Mouse (Mus musculus): Measurements from ENCODE around the gene Hist2h4. TPM values are rescaled to one million over a fixed set of nuclear protein-coding genes. Genes with fewer than 3 reads are reported as not detected.
"Not testable (repeated sequence)": the region's sequence is repeated elsewhere in the genome, so short reads cannot be mapped to it uniquely, and the experiment has no call there.

The Hist2h4 gene
- polyA plus RNA-seq, 1 experiment from 2014 or later = 13.3 TPM

DNA sequence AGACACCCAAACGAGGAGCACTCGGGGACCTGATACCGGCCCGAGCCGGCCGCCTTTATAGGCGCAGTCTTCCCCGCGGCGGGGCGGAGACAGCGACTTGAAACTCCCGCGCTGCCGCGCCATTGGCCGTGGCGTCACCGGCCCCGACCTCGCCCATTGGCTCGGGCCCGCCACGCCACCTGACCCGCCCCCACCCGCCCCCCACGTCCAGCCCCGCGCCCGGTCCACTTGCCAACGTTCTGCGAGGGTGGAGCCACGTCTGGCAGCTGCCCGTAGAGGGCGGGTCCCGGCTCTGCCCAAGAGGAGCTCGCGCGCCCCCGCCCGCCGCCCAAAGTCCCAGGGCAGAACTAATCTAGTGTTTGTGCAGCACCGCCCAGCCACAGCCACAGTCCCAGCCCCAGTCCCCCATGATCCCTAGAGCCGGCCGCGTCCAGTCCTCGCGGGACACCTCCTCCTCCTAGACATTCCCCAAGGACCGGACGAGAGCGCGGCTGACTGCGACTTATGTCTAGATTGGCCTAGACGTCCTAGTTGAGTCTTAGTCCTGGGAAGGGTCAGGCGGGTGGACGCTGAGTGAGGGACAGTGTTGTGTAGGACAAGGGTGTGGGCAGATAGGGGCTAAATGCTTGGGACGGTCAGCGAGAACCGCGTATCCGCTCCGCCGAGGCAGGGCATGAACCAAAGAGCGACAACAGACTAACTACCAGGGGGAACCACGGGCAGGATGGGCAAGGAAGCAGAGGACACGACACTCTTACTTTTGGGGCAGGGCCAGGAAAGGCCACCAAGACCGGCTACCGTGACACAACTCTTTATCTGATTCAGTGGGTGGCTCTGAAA is 23.9 kb downstream of the Hist2h4 start, which contains the start of gene Hist2h3c2:
Hist2h3c2 (minus strand) TSS at position 174 of the 840 bp plus-strand sequence.
- Histone ChIP-seq H3K27ac (replicated peaks) (peak within 1 kb of the TSS; percentile 79), H3K4me3 (peak within 1 kb of the TSS; percentile 47), H3K4me2 (replicated peaks) (peak within 1 kb of the TSS; percentile 57), H3K4me1 (peaks cover 23% of the 10 kb centered on the region), H3K9ac (replicated peaks) (peak within 1 kb of the TSS; percentile 60)
- WGBS = under 1% methylated on average over 11 of the region's 68 CpGs
- H3K9me3 ChIP-seq, H3K36me3 ChIP-seq, H3K27me3 ChIP-seq: not testable (repeated sequence)
- peak; percentile 95 for ATAC-seq (ENCODE audit: low FRiP score, low read depth)

DNA sequence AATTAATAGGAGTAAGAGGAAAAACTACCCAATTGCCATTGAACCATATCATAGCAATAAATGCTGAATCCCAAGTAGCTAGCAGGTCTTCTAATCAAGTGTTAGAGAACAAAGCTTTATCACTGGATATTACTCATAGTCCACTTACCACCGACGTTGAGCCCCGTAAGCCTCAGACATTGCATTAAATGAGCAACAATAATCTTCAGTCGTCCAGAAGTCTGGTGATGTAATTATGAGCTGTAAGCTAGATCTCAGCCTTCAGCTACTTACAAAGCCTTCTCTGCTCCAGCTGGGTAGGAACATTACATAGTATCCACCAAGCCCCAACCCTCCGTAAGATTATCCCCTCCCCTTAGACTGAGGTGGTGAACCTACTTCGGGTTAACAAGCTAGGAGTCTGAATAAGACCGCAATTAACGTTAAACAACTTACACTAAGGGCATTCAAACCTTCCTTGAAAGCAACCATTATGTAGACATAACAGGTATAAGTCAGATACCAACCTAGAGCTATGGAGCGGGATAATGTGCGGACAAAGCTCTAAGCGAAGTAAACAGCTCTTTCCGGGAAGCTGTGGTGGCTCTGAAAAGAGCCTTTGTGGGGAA is 25.1 kb downstream of the Hist2h4 start:
- Histone ChIP-seq H3K4me2 (replicated peaks) (peak overlapping the region; percentile 57), H3K4me1 (peaks cover 19% of the 10 kb centered on the region), H3K36me3 (no peaks in the 10 kb centered on the region), H3K9me3 (no peaks in the 10 kb centered on the region), H3K27me3 (no peaks in the 10 kb centered on the region), H3K4me3 (peak overlapping the region; percentile 47), H3K9ac (replicated peaks) (peak overlapping the region; percentile 60), H3K27ac (replicated peaks) (peak overlapping the region; percentile 72)
- ATAC-seq (ENCODE audit: low FRiP score, low read depth) = no peak
- under 1% methylated on average over 12 of the region's 12 CpGs for WGBS

DNA sequence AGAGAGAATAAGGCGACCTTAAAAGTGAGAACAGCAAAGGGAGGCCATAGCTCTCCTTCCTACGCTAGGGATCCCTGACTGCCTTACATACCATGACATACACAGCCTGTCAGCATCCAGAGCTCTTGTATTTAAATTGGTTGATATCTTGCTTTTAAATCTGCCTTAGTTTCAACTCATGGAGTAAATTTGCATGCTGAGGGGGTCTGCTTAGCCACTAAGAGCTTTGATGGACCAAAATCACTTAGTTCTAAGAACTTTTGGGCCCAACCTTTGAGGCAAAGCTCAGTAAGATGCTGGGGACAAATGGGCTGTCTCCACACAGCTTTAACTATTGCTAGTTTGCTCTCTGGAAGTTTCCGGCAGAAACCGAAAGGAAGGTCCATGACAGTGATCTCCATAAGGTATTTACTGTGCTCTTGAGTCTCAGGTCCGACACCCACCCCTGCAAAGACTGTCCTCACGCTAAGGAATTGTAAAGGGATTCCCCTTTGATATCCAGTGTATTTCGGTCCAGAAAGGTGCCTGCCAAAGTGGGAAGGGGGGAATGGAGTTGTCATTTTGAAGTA is 25.7 kb downstream of the Hist2h4 start:
- Histone ChIP-seq H3K9me3 (no peaks in the 10 kb centered on the region), H3K36me3 (no peaks in the 10 kb centered on the region), H3K27me3 (no peaks in the 10 kb centered on the region), H3K9ac (replicated peaks) (peak overlapping the region; percentile 60), H3K4me3 (peak overlapping the region; percentile 47), H3K4me1 (peaks cover 19% of the 10 kb centered on the region), H3K27ac (replicated peaks) (peak overlapping the region; percentile 72), H3K4me2 (replicated peaks) (peak overlapping the region; percentile 57)
- ATAC-seq (ENCODE audit: low FRiP score, low read depth) = no peak
- WGBS = 30% methylated on average over 7 of the region's 7 CpGs

DNA sequence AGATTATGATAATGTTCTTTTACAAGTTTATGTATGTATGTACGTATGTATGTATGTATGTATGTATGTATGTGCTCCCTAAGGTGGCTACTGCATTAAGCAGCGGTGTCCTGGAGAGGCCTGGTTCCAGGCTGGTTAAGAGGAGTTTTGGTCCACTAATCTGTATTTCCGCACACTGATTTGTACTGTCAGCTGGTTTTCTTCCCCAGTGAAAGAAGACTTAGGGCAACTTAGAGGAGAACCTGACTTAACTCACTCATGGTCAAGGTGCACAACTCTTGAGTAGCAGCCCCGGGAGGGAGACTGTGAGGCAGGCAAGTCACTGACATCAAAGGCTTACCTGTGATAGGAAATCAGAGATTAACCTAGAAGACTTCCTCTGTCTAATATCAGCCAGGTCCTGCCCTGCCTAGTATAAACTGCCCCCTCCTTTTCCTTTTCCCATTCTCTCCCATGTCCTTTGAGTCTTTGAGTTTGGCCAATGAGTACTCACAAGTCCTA is 26.2 kb downstream of the Hist2h4 start:
- no peak for ATAC-seq (ENCODE audit: low FRiP score, low read depth)
- peaks cover 19% of the 10 kb centered on the region for H3K4me1 ChIP-seq
- no peaks in the 10 kb centered on the region for H3K9me3 ChIP-seq
- H3K36me3 ChIP-seq = no peaks in the 10 kb centered on the region
- peak overlapping the region; percentile 60; the same call in 1 of the 2 replicates for H3K9ac ChIP-seq (replicated peaks)
- WGBS = 87% methylated on average over 4 of the region's 4 CpGs
- peak overlapping the region; percentile 72; the same call in 1 of the 2 replicates for H3K27ac ChIP-seq (replicated peaks)
- H3K4me2 ChIP-seq (replicated peaks) = peak overlapping the region; percentile 57
- peak overlapping the region; percentile 47 for H3K4me3 ChIP-seq
- no peaks in the 10 kb centered on the region for H3K27me3 ChIP-seq

DNA sequence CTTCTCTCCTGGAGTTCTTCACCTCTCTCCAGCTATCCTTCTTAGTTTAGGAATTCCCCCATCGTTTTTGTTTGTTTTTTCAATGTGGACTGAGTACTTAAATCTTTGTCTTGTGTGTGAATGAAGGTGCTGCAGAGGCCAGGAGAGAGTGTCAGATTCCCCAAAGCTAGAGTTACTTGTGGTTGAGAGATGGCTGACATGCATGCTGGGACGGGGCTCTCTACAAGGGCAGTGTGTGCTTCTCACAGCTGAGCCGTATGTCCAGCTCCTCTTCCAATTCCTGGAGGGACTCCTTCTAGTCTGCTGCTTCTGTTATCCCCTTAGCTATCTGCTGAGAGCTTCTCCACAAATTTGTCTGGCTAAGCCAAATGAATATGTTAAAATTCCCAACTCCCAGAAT is 27.3 kb downstream of the Hist2h4 start:
- Histone ChIP-seq H3K36me3 (no peaks in the 10 kb centered on the region), H3K4me1 (peaks cover 18% of the 10 kb centered on the region), H3K9me3 (no peaks in the 10 kb centered on the region), H3K27me3 (no peaks in the 10 kb centered on the region), H3K9ac (replicated peaks) (no peak overlapping the region), H3K4me3 (no peak overlapping the region), H3K4me2 (replicated peaks) (no peak overlapping the region), H3K27ac (replicated peaks) (no peak overlapping the region)
- no peak for ATAC-seq (ENCODE audit: low FRiP score, low read depth)
- 65% methylated on average over 3 of the region's 3 CpGs for WGBS

DNA sequence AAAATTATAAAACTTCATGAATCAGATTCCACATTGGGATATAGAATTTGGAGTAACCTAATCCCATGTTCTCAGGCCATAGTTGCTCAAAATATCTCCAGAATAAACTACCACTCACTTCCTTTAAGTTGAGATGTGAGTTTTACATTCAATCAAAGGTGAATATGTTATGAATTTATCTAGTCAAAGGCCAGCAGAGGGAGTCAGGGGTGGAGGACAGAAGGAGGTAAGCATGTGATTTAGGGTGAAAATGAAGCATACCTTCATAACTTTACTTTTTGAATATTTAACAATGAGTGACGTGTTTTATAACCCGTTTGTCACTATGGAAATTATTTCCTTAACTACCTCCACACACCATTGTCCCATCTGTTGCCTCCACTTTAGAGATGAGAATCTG is 28.2 kb downstream of the Hist2h4 start:
- no peak overlapping the region for H3K4me2 ChIP-seq (replicated peaks)
- H3K27me3 ChIP-seq = no peaks in the 10 kb centered on the region
- WGBS = 98% methylated on average over 2 of the region's 2 CpGs

DNA sequence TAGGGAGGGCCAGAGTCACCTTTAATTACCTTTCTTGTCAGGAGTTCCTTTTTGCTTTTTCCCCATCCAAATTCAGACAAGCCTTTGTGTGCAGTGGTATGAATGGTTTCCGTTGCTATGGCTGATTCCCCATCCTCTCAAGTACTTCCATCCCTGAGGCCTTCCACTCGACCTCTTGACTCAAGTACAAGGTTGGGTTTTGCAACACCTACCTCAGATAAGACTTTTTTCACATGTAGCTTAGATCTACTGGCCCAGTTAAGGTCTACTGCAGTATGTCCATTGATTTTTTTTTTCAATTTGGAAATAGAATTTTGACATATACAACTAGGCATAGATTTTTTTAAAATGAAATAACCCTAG is 31.4 kb downstream of the Hist2h4 start:
- ATAC-seq (ENCODE audit: low FRiP score, low read depth) = no peak
- no peaks in the 10 kb centered on the region for H3K27me3 ChIP-seq
- no peak overlapping the region for H3K4me2 ChIP-seq (replicated peaks)
- 0 out of 2 replicates have a peak, but pooled peaks cover under 1% of the 10 kb centered on the region for H3K4me1 ChIP-seq
- no peak overlapping the region for H3K27ac ChIP-seq (replicated peaks)
- H3K9me3 ChIP-seq = no peaks in the 10 kb centered on the region
- H3K36me3 ChIP-seq = no peaks in the 10 kb centered on the region
- WGBS = 63% methylated on average over 2 of the region's 2 CpGs
- no peak overlapping the region for H3K4me3 ChIP-seq
- no peak overlapping the region for H3K9ac ChIP-seq (replicated peaks)

More for the DNA sequence above, 28.2 kb downstream of the Hist2h4 start:
- Histone ChIP-seq H3K9ac (replicated peaks) (no peak overlapping the region), H3K4me3 (no peak overlapping the region), H3K36me3 (no peaks in the 10 kb centered on the region), H3K27ac (replicated peaks) (no peak overlapping the region), H3K4me1 (peaks cover 16% of the 10 kb centered on the region; the same call in 1 of the 2 replicates), H3K9me3 (no peaks in the 10 kb centered on the region)
- ATAC-seq (ENCODE audit: low FRiP score, low read depth) = no peak

DNA sequence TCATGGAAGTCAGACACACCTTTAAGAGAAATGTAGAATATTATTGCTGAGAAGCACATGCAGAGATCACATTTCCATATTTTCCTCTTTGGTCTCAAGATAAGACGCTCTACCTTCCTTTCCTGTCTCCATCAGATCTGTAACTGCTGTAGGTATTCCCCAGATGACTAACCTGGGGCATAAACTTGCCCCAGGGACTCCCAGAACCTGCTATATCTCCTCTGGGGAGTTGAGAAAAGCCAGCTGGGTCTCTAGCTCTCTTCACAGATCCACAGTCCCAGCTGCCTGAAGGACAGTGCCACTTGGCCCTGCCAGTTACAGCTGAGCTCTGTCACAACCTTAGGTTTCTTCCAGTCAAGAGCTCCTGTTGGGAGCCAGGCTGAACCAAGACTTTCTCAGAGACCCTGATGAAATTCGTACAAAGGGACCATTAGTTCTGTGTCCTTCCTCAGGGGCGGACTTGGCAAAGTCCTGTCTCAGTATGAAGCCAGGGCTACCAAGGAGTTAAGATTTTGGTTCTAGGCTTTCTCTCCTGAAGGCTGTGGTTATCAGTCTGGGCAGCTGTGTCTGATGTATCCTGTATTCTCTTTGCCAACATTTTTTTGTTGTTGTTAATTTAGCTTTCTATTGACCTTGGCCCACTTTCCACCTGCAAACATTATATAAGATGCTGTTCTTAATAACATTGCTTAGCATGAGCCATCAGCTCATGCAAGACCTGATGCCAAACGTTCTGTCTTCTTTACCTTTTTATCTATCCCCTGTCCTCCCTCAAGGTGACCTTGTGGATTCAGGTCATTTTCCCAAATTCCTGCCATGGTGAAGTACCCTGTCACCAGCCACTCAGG is 32.0 kb downstream of the Hist2h4 start:
- no peak for ATAC-seq (ENCODE audit: low FRiP score, low read depth)

DNA sequence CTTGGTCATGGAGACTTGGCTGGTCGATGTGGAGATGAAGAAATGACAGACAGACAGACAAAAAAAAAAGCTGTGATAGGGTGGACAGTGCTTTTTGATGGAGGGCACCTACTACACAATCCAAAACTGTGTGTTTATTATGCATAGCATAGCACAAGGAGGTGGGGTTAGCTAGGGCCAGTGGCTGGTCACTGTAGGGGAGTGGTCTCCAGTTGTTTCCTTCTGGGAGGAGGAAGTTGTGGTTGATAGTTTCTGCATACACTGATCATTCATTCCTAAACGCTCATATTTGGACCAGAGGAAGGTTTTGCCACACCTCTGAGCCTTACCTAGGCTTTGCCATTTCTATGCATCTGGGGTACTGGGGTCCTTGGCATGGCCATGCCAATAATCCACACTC is 32.7 kb downstream of the Hist2h4 start:
- H3K27me3 ChIP-seq = no peaks in the 10 kb centered on the region
- H3K9ac ChIP-seq (replicated peaks) = no peak overlapping the region
- H3K9me3 ChIP-seq = no peaks in the 10 kb centered on the region
- H3K4me1 ChIP-seq = peaks cover 9% of the 10 kb centered on the region; the same call in 1 of the 2 replicates
- 71% methylated on average over 2 of the region's 2 CpGs for WGBS
- H3K27ac ChIP-seq (replicated peaks) = no peak overlapping the region
- H3K4me3 ChIP-seq = no peak overlapping the region
- H3K4me2 ChIP-seq (replicated peaks) = no peak overlapping the region
- H3K36me3 ChIP-seq = no peaks in the 10 kb centered on the region
- no peak for ATAC-seq (ENCODE audit: low FRiP score, low read depth)

More for the DNA sequence above, 32.0 kb downstream of the Hist2h4 start:
- Histone ChIP-seq H3K9me3 (no peaks in the 10 kb centered on the region), H3K9ac (replicated peaks) (no peak overlapping the region), H3K36me3 (no peaks in the 10 kb centered on the region), H3K27me3 (no peaks in the 10 kb centered on the region), H3K27ac (replicated peaks) (no peak overlapping the region), H3K4me1 (0 out of 2 replicates have a peak, but pooled peaks cover 3% of the 10 kb centered on the region), H3K4me2 (replicated peaks) (no peak overlapping the region), H3K4me3 (no peak overlapping the region)
- WGBS = 74% methylated on average over 4 of the region's 4 CpGs

DNA sequence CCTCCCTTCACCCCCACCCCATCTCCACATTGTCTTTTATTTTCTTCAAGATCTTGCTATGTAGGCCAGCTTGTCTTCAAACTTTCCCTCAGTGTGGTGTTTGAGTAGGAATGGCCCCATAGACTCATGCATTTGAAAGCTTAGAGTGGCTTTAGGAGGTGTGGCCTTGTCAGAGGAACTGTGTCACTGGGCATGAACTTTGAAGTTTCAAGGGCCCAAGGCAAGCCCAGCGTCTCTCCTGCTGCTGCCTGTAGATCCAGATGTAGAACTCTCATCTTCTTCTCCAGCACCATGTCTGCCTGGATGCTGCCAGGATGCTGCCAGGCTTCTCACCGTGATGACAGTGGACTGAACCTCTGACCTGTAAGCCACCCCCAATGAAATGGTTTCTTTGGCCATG is 34.3 kb downstream of the Hist2h4 start:
- ATAC-seq (ENCODE audit: low FRiP score, low read depth) = no peak
- WGBS = 66% methylated on average over 2 of the region's 2 CpGs

More for the DNA sequence above, 34.3 kb downstream of the Hist2h4 start:
- Histone ChIP-seq H3K4me3 (no peak overlapping the region), H3K27ac (replicated peaks) (no peak overlapping the region), H3K36me3 (no peaks in the 10 kb centered on the region), H3K27me3 (no peaks in the 10 kb centered on the region), H3K4me1 (peaks cover 19% of the 10 kb centered on the region; the same call in 1 of the 2 replicates), H3K9me3 (no peaks in the 10 kb centered on the region), H3K9ac (replicated peaks) (no peak overlapping the region), H3K4me2 (replicated peaks) (no peak overlapping the region)

Data from midbrain, embryonic 12.5 days (tissue).